Mouse (Mus musculus) monocyte, adult 5-6 weeks (primary cell): ENCODE data around the gene Otud7b. TPM values are rescaled to one million over a fixed set of nuclear protein-coding genes. Genes with fewer than 3 reads are reported as not detected.

ENCODE experiments used
- ATAC-seq: fragments of 153-309, 156-312 bp; replicated peaks from 2 replicates; pipeline ENCODE4 v1.8.0; 2017; ENCODE audit warnings: mild to moderate bottlenecking; ENCODE audit not compliant: low TSS enrichment, insufficient number of reproducible peaks, severe bottlenecking, poor library complexity, low FRiP score
- total RNA-seq: library from RNA; stranded (forward); fragments of 200-1000, 200-491, 200-594 nt; gene quantifications from 3 replicates; pipeline ENCODE4 v1.2.3, GENCODE M21; 2017

Gene Otud7b
- total RNA-seq, 1 experiment from 2014 or later = 12.5 TPM

DNA sequence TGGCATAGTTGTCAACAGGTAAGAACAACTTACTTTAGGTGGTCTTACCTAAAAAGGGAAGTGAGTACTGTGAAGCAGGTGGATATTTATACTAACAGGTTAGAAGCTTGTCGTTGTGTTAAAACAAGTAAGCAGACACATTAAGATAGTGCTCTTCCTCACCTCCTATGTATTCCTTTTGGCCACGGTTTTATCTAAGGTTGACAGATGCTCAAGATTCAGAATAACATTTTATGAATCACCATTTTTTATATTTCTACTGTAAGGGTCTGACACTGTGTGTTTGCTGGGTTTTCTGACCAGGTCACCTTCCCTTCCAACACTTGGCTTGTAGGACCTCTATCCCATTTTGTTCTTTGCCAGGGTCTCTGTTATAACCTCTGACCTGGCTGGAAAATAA is 14.4 kb downstream of the Otud7b start:
- ATAC-seq = no peak

- no peak for ATAC-seq
Observed at GRCm38 (mm10) chr3:96124235-96124634, 19.9 kb downstream of the Otud7b start.

- no peak for ATAC-seq
Observed at GRCm38 (mm10) chr3:96128128-96128527, 23.8 kb downstream of the Otud7b start.

DNA sequence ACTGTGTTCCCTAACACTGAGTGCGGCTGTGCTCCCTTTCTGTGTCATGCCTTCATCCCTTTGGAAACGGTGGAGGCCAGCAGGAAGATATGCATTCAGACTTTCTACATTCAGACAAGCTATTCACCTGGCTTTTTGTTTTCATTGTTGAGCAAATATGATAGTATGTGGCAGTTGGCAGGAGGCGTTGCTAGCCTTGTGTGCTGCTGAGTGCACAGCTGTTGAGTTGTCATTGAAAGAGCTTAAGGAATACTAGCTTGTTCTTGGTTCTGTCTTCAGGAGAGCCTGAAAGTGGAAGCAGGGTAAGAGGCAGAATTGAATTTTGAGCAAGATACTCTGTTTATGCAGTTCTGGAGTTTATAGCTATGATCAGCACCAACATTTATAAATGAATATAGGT is 28.2 kb downstream of the Otud7b start:
- no peak for ATAC-seq

GRCm38 (mm10) chr3:96133327-96133905 is 29.1 kb downstream of the Otud7b start:
- no peak for ATAC-seq

DNA sequence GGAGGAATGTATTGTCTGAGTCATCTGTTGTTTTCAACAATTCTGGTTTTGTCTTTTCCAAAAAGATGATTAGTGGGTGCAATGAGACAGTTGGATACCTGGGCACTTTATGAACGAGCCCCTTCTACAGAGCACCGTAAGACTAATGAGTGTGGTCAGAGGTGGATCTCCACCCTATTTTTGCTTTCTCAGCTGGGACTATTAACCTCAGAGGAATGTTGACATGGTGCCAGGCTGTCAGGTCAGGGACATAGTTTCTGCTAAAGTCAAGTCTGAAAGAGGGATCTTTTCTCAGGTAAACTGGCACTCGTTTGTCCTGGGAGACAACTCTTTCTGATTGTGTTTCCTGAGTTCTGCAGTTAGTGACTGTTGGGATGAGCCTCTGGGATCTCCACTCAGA is 30.7 kb downstream of the Otud7b start:
- ATAC-seq = no peak

- ATAC-seq = peak; percentile 86
Observed at GRCm38 (mm10) chr3:96147950-96148349, 43.6 kb downstream of the Otud7b start.

DNA sequence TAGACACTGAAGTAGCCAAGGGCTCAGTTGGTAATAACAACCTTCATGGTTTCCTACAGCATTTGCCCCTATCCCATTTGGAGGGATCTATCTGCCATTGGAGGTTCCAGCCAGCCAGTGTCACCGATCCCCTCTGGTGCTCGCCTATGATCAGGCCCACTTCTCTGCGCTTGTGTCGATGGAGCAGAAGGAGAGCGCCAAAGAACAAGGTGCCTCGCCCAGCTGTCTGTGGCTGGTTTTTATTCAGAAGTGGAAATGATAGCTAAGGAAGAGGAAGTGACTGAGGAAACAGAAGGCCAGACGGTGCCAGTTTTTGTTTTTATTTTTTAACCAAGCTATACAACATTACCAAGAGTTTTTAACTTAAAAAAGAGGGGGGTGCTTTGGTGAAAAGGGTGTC is 47.5 kb downstream of the Otud7b start:
- no peak for ATAC-seq

DNA sequence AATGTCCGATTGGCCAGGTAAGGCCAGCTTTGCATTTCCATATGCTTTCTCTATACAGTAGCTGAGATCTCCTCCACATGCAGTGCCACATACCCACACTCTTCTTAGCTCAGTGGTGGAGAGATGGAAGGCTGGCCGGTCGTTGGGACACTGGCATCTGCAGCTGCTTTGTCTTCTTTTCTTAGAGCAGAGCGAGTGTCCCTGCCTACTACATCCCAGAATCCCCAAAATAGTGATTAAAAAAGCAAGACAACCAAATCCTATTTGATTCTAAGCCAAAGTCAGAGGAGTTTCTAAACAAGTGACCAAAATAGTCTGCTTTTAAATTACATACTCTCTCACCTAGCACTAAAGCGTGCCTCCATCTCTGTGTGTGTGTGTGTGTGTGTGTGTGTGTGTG is 48.3 kb downstream of the Otud7b start:
- ATAC-seq = no peak

GRCm38 (mm10) chr3:96155501-96155900 is 51.2 kb downstream of the Otud7b start:
- no peak for ATAC-seq

DNA sequence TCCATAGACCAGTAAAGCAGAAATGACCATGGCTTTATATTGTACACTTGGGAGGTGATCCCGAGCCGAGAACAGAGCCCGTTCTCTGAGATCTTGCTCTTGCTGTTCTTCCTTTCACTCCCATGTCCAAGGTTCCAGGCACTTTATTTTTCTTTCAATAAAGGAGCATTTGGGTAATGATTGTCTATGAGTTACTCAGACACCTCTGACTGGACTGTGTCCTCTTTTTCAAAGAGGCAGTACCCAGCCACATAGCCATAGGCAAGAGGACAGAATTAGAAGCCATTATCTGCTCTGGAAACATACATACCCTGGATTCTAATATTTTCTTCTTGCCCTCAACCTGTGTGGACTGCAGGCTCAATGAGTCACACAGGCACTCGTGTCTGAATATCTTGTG is 55.5 kb downstream of the Otud7b start:
- no peak for ATAC-seq

DNA sequence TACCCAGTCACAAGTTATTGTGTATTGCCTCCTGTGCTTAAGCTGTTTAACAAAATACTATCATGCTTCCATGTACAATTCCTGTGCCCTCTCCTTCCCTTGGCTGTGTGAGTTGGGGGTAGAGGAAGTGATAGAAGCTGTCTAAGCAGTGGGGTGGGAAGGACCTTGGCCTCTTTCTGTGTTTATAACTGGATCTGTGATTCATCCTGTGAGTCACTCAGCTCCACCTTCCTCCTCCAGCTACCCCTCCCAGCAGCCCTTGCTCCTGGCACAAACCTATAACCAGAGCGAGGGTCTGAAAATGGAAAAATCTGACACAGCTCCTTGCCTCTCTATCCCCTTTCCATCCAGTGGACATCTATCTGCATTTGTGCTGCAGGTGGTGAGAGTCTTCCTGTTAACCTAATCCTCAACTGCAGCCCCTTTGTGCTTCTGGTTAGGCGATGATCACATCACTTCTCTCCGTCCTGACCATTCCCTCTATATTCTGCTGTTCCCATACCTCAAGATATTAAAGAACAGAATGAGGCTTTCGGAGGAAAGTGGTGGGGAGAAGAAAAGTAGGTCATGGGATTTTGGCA is 56.0 kb downstream of the Otud7b start:
- ATAC-seq = 0 out of 2 replicates have a peak, but pooled peaks have one; percentile 15

GRCm38 (mm10) chr3:96160803-96161516 is 56.6 kb downstream of the Otud7b start:
- ATAC-seq = no peak

- no peak for ATAC-seq
Observed at GRCm38 (mm10) chr3:96161869-96162840, 57.8 kb downstream of the Otud7b start, which contains the start of gene Mtmr11. Gene Mtmr11 (plus strand): TSS chr3:96162004.

- no peak for ATAC-seq
Observed at GRCm38 (mm10) chr3:96163040-96163439, 58.7 kb downstream of the Otud7b start.

DNA sequence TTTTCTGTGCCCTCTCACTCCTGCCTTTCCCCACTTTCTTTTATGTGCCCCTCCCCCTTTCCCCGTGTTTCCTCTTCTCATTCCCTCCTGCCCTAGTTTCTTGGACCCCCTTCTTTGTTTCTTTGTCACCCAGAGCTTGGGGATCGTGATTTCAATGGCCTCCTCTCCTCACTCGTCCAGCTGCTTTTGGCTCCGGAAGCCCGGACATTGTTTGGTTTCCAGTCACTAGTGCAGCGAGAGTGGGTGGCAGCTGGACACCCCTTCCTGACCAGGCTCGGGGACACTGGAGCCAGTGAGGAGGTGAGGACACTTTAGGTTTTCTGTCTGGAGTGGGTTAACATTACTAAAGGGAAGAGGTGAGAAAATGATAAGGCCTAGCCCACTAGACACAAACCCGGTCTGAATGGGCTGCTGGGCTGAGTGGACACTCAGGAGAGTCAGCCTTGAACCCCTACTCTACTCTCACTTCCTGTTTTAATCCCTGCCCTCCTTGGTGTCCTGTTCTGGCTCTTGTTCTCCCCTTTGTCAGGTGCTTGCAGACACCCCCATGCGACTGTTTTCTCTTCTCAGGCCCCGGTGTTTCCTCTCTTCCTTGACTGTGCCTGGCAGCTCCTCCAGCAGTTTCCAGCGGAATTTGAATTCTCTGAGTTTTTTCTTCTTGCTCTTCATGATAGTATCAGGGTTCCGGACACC is 64.3 kb downstream of the Otud7b start:
- ATAC-seq = no peak

DNA sequence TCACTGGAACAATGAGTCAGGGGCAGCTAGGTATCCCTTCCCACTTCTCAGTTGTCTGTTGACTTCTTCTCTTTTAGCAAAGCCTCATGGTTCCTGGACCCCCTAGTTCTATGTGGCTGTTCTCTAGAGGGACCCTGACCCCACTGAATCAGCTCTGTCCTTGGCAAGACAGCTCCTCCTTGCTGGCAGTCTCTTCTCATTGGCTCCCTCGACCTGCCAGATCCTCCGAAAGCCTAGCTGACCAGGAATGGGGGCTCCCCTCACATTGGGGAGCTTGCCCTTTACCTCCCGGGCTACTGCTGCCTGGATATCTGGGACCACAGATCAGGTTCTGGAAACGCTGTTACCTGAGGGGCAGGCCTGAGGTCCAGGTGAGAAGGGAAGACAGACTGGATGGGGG is 65.9 kb downstream of the Otud7b start:
- no peak for ATAC-seq

GRCm38 (mm10) chr3:96170976-96171545 is 66.7 kb downstream of the Otud7b start:
- ATAC-seq = no peak
